Mouse (Mus musculus) spleen, adult 2 months (tissue): ENCODE data around the gene Tapbp. TPM values are rescaled to one million over a fixed set of nuclear protein-coding genes. Genes with fewer than 3 reads are reported as not detected.
A peak's percentile ranks its signal among the peaks of the same experiment; 100 is the strongest.

Experiments used
- DNase-seq, 2 experiments: peaks; one replicate each; pipeline versions ENCODE4 v3.0.0 to v3.0.0-alpha.2; 2012 to 2021; ENCODE audit warnings: low spot score in 2 of 2, low read depth in 1 of 2
- H3K27ac ChIP-seq: fragments of 200-500 bp; 2 replicates; pipeline ENCODE4 v1.5.1; 2012; ENCODE audit warnings: low read length, inconsistent platforms; ENCODE audit not compliant: insufficient read depth
- H3K27me3 ChIP-seq: fragments of 200-500 bp; 2 replicates; pipeline ENCODE4 v1.6.1; 2012; ENCODE audit warnings: mild to moderate bottlenecking, moderate library complexity, low read length, inconsistent platforms; ENCODE audit not compliant: control insufficient read depth, insufficient read depth
- H3K36me3 ChIP-seq: fragments of 200-500 bp; 2 replicates; pipeline ENCODE4 v1.6.1; 2012; ENCODE audit warnings: mild to moderate bottlenecking, low read length, inconsistent platforms; ENCODE audit not compliant: control insufficient read depth, insufficient read depth
- H3K4me1 ChIP-seq: fragments of 200-500 bp; 2 replicates; pipeline ENCODE4 v1.6.1; 2011; ENCODE audit warnings: inconsistent platforms; ENCODE audit not compliant: control insufficient read depth, insufficient read depth, insufficient read length
- H3K4me3 ChIP-seq: fragments of 200-500 bp; 2 replicates; pipeline ENCODE4 v1.5.1; 2011; ENCODE audit warnings: mild to moderate bottlenecking, inconsistent platforms; ENCODE audit not compliant: insufficient read depth, insufficient read length; ENCODE audit errors: extremely low read depth
- CTCF ChIP-seq: fragments of 200-500 bp; IDR thresholded peaks from 2 replicates; pipeline ENCODE4 v1.5.1; 2011; ENCODE audit warnings: mild to moderate bottlenecking, inconsistent platforms; ENCODE audit not compliant: insufficient read depth, insufficient read length, insufficient replicate concordance; ENCODE audit errors: extremely low read depth
- POLR2A ChIP-seq: fragments of 200-500 bp; IDR thresholded peaks from 2 replicates; pipeline ENCODE4 v1.6.1; 2011; ENCODE audit warnings: low read depth, low read length, inconsistent platforms
- WGBS: fragments of 180-500 bp; shearing (Covaris S2); methylation state at CpG from one replicate; pipeline ENCODE4 v1.1.7; 2018; 5-methylcytosine and 5-hydroxymethylcytosine counted together
- polyA plus RNA-seq: library from polyadenylated mRNA; depleted of rRNA; stranded (reverse); fragments of >200 nt; gene quantifications from 2 replicates; pipeline ENCODE4 v1.2.3, GENCODE M21; 2012

The Tapbp gene
- polyA plus RNA-seq, 1 experiment: 188 TPM

DNA sequence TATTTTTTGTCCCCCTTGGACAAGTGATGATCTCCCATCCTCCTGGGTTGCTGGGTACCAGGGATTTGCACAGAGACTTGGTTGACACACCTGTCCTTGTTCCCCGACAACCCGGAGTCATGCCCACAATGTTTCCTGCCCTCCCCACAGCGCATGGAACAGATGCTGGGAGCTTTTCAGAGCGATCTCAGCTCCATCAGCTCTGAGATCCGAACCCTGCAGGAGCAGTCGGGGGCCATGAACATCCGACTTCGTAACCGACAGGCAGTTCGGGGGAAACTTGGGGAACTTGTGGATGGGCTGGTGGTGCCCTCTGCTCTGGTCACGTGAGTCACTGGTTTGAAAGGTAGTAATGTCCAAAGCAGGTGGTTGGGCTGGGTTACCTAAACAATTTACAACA is 42.8 kb downstream of the Tapbp start:
- Histone ChIP-seq H3K4me1 (no peaks in the 10 kb centered on the region), H3K27ac (no peak overlapping the region), H3K36me3 (peaks cover 33% of the 10 kb centered on the region), H3K27me3 (no peaks in the 10 kb centered on the region), H3K4me3 (no peak overlapping the region)
- 98% methylated on average over 11 of the region's 11 CpGs for WGBS
- no peak for DNase-seq
- TF ChIP-seq CTCF: no peak
- TF ChIP-seq POLR2A: no peak

DNA sequence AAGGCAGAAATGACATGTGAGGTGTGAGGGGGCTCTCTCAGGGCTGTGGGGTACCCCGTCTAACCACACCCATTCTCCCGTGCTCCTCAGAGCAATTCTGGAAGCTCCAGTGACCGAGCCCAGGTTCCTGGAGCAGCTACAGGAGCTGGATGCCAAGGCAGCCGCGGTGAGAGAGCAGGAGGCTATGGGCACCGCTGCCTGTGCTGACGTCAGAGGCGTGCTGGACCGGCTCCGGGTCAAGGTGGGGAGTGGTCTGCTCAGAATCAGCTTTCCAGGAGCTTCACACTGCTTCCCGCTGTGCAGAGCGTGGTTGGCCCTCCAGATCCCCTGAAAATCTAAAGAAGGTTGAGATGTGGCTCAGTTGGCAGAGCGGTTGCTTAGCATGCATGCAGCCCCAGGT is 43.4 kb downstream of the Tapbp start:
- no peak for DNase-seq
- Histone ChIP-seq H3K27me3 (no peaks in the 10 kb centered on the region), H3K27ac (no peak overlapping the region), H3K36me3 (peaks cover 33% of the 10 kb centered on the region), H3K4me3 (no peak overlapping the region), H3K4me1 (no peaks in the 10 kb centered on the region)
- TF ChIP-seq CTCF (no peak), POLR2A (no peak)
- WGBS: 96% methylated on average over 13 of the region's 13 CpGs

DNA sequence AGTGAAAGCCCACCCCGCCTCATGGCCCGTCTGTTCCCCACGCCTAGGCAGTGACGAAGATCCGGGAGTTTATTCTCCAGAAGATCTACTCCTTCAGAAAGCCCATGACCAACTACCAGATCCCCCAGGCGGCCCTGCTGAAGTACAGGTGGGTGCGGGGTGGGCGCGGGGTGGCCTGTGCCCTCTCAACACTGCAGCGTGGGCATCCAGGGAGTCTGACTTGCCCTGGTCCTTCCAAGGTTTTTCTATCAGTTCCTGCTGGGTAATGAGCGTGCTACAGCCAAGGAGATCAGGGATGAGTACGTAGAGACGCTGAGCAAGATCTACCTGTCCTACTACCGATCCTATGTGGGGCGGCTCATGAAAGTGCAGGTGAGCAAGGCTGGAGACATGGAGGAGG is 44.2 kb downstream of the Tapbp start:
- no peak overlapping the region for H3K27ac ChIP-seq
- DNase-seq: no peak
- no peaks in the 10 kb centered on the region for H3K27me3 ChIP-seq
- no peaks in the 10 kb centered on the region for H3K4me1 ChIP-seq
- H3K4me3 ChIP-seq: no peak overlapping the region
- TF ChIP-seq CTCF (no peak), POLR2A (no peak)
- H3K36me3 ChIP-seq: peaks cover 33% of the 10 kb centered on the region
- 96% methylated on average over 15 of the region's 15 CpGs for whole genome bisulfite sequencing

DNA sequence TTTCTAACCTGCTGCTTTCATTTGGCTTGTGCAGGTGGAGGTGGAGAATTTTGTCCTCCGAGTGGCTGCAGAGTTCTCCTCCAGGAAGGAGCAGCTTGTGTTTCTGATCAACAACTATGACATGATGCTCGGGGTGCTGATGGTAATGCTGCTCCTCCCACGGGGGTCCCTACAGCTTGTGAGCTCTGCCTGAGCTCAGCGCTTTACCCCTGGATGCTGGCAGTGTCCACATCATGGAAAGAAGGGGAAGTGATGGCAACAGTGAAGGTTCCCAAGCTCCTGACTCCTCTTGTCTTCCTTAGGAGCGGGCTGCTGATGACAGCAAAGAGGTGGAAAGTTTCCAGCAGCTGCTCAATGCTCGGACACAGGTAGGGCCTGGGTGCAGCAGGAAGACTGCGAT is 47.2 kb downstream of the Tapbp start:
- 97% methylated on average over 7 of the region's 7 CpGs for WGBS
- no peaks in the 10 kb centered on the region for H3K4me1 ChIP-seq
- H3K36me3 ChIP-seq: peaks cover 40% of the 10 kb centered on the region

DNA sequence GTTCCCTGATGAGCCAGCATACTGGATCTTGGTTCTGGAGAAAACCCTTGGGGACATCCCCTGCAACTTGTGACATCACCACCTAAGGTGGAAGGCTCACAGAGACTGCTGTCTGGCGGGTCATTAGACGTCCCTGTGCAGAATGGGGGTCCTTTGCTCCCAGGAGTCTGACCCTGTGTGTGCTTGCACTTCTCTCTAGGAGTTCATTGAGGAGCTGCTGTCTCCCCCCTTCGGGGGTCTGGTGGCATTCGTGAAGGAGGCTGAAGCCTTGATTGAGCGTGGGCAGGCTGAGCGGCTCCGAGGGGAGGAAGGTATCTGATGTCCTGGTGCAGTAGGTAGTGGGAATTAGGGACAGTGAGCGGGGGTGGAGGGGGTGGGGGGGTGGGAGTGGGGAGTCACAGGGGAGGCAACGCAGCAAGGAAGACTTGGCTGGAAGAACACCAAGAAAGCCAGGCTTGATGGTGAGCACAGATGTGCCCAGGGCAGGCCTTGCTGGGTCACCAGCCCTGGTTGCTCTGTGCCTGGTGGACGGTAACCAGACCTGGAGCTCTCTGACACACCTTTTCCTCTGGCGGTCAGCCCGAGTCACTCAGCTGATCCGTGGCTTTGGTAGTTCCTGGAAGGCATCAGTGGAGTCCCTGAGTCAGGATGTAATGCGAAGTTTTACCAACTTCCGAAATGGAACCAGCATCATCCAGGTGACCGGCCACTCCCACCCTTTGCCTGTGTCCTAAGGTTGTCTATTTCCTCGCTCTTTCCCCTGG is 49.6 kb downstream of the Tapbp start:
- WGBS: 92% methylated on average over 17 of the region's 17 CpGs
- Histone ChIP-seq H3K36me3 (peaks cover 26% of the 10 kb centered on the region), H3K4me3 (no peak overlapping the region), H3K27ac (no peak overlapping the region), H3K27me3 (no peaks in the 10 kb centered on the region), H3K4me1 (no peaks in the 10 kb centered on the region)
- TF ChIP-seq CTCF (no peak), POLR2A (no peak)
- no peak for DNase-seq

More for the DNA sequence above, 47.2 kb downstream of the Tapbp start:
- H3K27ac ChIP-seq: no peak overlapping the region
- TF ChIP-seq POLR2A (no peak), CTCF (no peak)
- H3K27me3 ChIP-seq: no peaks in the 10 kb centered on the region
- DNase-seq: no peak
- no peak overlapping the region for H3K4me3 ChIP-seq

DNA sequence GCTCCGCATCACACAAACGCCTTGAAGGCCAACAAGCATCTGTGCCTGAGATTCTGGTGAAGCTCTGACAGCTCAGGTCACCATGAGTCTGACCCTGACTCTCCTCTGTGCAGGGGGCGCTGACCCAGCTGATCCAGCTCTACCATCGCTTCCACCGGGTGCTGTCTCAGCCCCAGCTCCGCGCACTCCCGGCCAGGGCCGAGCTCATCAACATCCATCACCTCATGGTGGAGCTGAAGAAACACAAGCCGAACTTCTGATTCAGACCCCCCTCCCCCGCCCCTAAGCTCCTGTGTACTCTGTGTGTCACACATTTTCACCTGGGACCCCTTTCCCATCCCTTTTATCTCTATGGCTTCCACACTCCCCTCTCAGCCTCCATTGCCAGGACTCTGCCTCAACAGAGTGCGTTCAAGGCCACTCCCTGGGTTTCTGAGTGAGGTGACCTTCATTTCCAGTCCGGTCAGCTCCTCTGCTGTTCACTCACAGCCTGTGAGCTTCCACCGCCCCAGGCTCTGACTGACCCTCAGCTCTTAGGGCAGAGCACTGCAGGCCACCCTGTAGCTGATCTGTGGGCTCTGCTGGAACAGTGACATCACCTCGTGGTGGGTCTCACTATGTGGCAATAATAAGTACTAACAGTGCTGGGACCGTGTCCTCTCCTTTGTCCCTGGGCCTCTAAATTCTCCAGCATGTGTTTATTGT is 50.3 kb downstream of the Tapbp start:
- no peak for DNase-seq
- Histone ChIP-seq H3K27me3 (no peaks in the 10 kb centered on the region), H3K4me3 (no peak overlapping the region), H3K4me1 (no peaks in the 10 kb centered on the region), H3K27ac (no peak overlapping the region), H3K36me3 (peaks cover 22% of the 10 kb centered on the region)
- whole genome bisulfite sequencing: 93% methylated on average over 16 of the region's 16 CpGs
- no peak for TF ChIP-seq POLR2A
- TF ChIP-seq CTCF: no peak

DNA sequence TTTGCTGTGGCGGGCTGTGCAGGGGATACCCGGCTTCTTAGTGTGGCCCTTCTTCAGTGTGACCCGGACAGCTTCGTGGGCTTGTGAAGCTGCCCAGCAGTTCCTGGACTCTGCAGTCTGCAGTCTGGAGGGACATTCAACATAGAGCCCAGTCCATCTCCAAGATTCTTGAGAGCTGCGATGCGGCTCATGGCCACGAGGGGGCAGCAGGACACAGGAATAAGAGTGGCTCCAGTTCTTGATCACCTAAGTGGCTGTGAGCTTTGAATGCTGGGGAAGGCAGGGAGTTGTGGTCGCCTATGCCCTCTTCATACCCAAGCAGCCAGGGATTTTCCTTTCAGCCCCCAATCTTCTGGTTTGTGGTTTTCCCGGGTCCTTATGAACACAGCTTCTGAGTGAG is 52.8 kb downstream of the Tapbp start:
- DNase-seq: peak; percentile 69 to 73
- Histone ChIP-seq H3K36me3 (peaks cover 8% of the 10 kb centered on the region), H3K4me3 (no peak overlapping the region), H3K4me1 (no peaks in the 10 kb centered on the region), H3K27ac (no peak overlapping the region), H3K27me3 (no peaks in the 10 kb centered on the region)
- TF ChIP-seq POLR2A (no peak), CTCF (peak; percentile 93)
- 2% methylated on average over 9 of the region's 9 CpGs for WGBS
